Mouse (Mus musculus): ENCODE measurements at regions not wholly inside any gene's neighbourhood (a gene's known extent, or its start where the extent isn't known, plus 50 kb on each side); places are given as distances from the start of the nearest gene placed in this dataset.

- no peak for TF ChIP-seq CTCF (conservative IDR thresholded peaks at IDR 0.05)
- Histone ChIP-seq H3K27ac (no peak overlapping the region), H3K4me3 (no peak overlapping the region)
- no peak for DNase-seq (ENCODE audit: low spot score in 2 of 2)
Observed at GRCm38 (mm10) chr5:119559696-119560095, 110.8 kb upstream of the Tbx3 start.

- H3K4me3 ChIP-seq: no peak overlapping the region
- no peak overlapping the region for H3K27ac ChIP-seq
- no peak for DNase-seq (ENCODE audit: low spot score in 2 of 2)
- TF ChIP-seq CTCF (conservative IDR thresholded peaks at IDR 0.05): peak; percentile 22; the same call in 1 of the 2 replicates
Observed at GRCm38 (mm10) chr5:119560392-119560791, 110.1 kb upstream of the Tbx3 start.

GRCm38 (mm10) chr5:119561531-119561930 lies 108.9 kb upstream of the Tbx3 start:
- no peak for DNase-seq (ENCODE audit: low spot score in 2 of 2)
- no peak overlapping the region for H3K27ac ChIP-seq
- H3K4me3 ChIP-seq: no peak overlapping the region
- no peak for TF ChIP-seq CTCF (conservative IDR thresholded peaks at IDR 0.05)

GRCm38 (mm10) chr5:119563510-119564351 lies 106.7 kb upstream of the Tbx3 start:
- no peak for DNase-seq (ENCODE audit: low spot score in 2 of 2)
- TF ChIP-seq CTCF (conservative IDR thresholded peaks at IDR 0.05): no peak
- Histone ChIP-seq H3K4me3 (peak overlapping the region; percentile 27; the same call in 1 of the 2 replicates), H3K27ac (no peak overlapping the region)

- no peak overlapping the region for H3K4me3 ChIP-seq
- no peak overlapping the region for H3K27ac ChIP-seq
- DNase-seq (ENCODE audit: low spot score in 2 of 2): no peak
- TF ChIP-seq CTCF (conservative IDR thresholded peaks at IDR 0.05): no peak
Observed at GRCm38 (mm10) chr5:119567639-119568038, 102.8 kb upstream of the Tbx3 start.

GRCm38 (mm10) chr5:119570054-119570453 lies 100.4 kb upstream of the Tbx3 start:
- Histone ChIP-seq H3K27ac (no peak overlapping the region), H3K4me3 (no peak overlapping the region)
- no peak for DNase-seq (ENCODE audit: low spot score in 2 of 2)
- no peak for TF ChIP-seq CTCF (conservative IDR thresholded peaks at IDR 0.05)

- H3K27ac ChIP-seq: no peak overlapping the region
- no peak for DNase-seq (ENCODE audit: low spot score in 2 of 2)
- no peak overlapping the region for H3K4me3 ChIP-seq
- peak; percentile 57 for TF ChIP-seq CTCF (conservative IDR thresholded peaks at IDR 0.05)
Observed at GRCm38 (mm10) chr5:119571644-119572043, 98.8 kb upstream of the Tbx3 start.

GRCm38 (mm10) chr5:119575124-119575523 lies 95.3 kb upstream of the Tbx3 start:
- Histone ChIP-seq H3K27ac (no peak overlapping the region), H3K4me3 (no peak overlapping the region)
- TF ChIP-seq CTCF (conservative IDR thresholded peaks at IDR 0.05): no peak
- no peak for DNase-seq (ENCODE audit: low spot score in 2 of 2)

GRCm38 (mm10) chr5:119579288-119579687 lies 91.2 kb upstream of the Tbx3 start:
- no peak overlapping the region for H3K4me3 ChIP-seq
- TF ChIP-seq CTCF (conservative IDR thresholded peaks at IDR 0.05): no peak
- no peak for DNase-seq (ENCODE audit: low spot score in 2 of 2)

GRCm38 (mm10) chr5:119579806-119580205 lies 90.7 kb upstream of the Tbx3 start:
- Histone ChIP-seq H3K27ac (no peak overlapping the region), H3K4me3 (no peak overlapping the region)
- DNase-seq (ENCODE audit: low spot score in 2 of 2): no peak
- no peak for TF ChIP-seq CTCF (conservative IDR thresholded peaks at IDR 0.05)

More at GRCm38 (mm10) chr5:119579288-119579687, 91.2 kb upstream of the Tbx3 start:
- H3K27ac ChIP-seq: no peak overlapping the region

- no peak overlapping the region for H3K27ac ChIP-seq
- no peak for DNase-seq (ENCODE audit: low spot score in 2 of 2)
- no peak for TF ChIP-seq CTCF (conservative IDR thresholded peaks at IDR 0.05)
- H3K4me3 ChIP-seq: no peak overlapping the region
Observed at GRCm38 (mm10) chr5:119580395-119580794, 90.1 kb upstream of the Tbx3 start.

GRCm38 (mm10) chr5:119580798-119581197 lies 89.7 kb upstream of the Tbx3 start:
- TF ChIP-seq CTCF (conservative IDR thresholded peaks at IDR 0.05): no peak
- no peak overlapping the region for H3K4me3 ChIP-seq
- DNase-seq (ENCODE audit: low spot score in 2 of 2): no peak
- H3K27ac ChIP-seq: no peak overlapping the region

- no peak for TF ChIP-seq CTCF (conservative IDR thresholded peaks at IDR 0.05)
- DNase-seq (ENCODE audit: low spot score in 2 of 2): no peak
- no peak overlapping the region for H3K4me3 ChIP-seq
- H3K27ac ChIP-seq: no peak overlapping the region
Observed at GRCm38 (mm10) chr5:119584389-119584788, 86.1 kb upstream of the Tbx3 start.

GRCm38 (mm10) chr5:119584914-119585313 lies 85.6 kb upstream of the Tbx3 start:
- Histone ChIP-seq H3K27ac (no peak overlapping the region), H3K4me3 (no peak overlapping the region)
- DNase-seq (ENCODE audit: low spot score in 2 of 2): no peak
- no peak for TF ChIP-seq CTCF (conservative IDR thresholded peaks at IDR 0.05)

Measured in layer of hippocampus, adult 2 months (tissue).